Comparison of ENCODE assay signal across 7 mouse cellular contexts in the genomic region with DNA sequence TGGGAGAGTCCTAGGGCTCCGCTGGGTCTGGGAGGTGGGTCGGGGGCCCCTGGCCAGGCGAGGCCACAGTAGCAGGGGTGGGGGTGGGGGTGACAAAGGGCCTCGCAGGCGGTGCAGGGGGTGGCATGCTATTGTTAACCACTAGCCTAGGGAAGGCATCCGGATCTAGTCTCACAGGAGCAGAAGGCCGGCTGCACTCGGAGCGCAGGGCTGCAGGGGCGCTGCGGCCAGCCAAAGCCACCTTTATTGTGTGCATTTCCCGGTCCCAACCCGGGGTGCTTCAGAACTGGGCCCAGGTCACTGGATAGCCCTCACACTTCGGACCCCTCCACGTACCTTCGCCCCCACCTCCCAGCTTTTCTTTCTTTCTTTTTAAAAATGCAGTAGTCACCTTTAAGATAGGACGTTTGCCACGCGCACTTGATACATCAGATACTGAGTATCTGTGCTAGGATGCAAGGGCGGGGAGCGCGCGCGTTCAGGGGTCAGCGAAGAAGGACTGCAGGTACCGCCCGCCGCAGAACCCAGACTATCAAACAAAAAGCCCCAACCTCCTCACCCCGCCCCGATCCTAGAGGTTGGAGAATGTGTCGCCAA. TPM values are rescaled to one million over a fixed set of nuclear protein-coding genes. Genes with fewer than 3 reads are reported as not detected.
DNase-seq lines count a peak whose midpoint lies in the region; ATAC-seq and TF ChIP-seq lines count a peak whose summit lies in the region.

No protein-coding gene starts in this region.

- under 1% methylated on average over 29 of the region's 31 CpGs for WGBS in embryonic facial prominence, embryonic 12.5 days
- under 1% methylated on average over 31 of the region's 31 CpGs for WGBS in hindbrain, embryonic 10.5 days

- peak overlapping the region; percentile 49 for H3K4me3 ChIP-seq in embryonic facial prominence, embryonic 12.5 days
- peak overlapping the region; percentile 69 for H3K4me3 ChIP-seq in hindbrain, embryonic 10.5 days
- H3K4me3 ChIP-seq in myocyte, result peak overlapping the region; percentile 69

- H3K36me3 ChIP-seq in embryonic facial prominence, embryonic 12.5 days, result no peaks in the 10 kb centered on the region
- no peaks in the 10 kb centered on the region for H3K36me3 ChIP-seq in hindbrain, embryonic 10.5 days
- no peaks in the 10 kb centered on the region for H3K36me3 ChIP-seq in myocyte (ENCODE audit: control insufficient read depth, insufficient read depth)

- peaks cover 32% of the 10 kb centered on the region for H3K4me1 ChIP-seq in embryonic facial prominence, embryonic 12.5 days
- peaks cover 59% of the 10 kb centered on the region for H3K4me1 ChIP-seq in hindbrain, embryonic 10.5 days (replicated peaks)

- H3ac ChIP-seq in myocyte (ENCODE audit: control insufficient read depth, insufficient read length), result peak overlapping the region; percentile 67

- no peaks in the 10 kb centered on the region for H3K79me2 ChIP-seq in myocyte (ENCODE audit: control insufficient read depth, insufficient read depth)

- DNase-seq in ES-CJ7 (ENCODE audit: low read depth, low spot score), result peak; percentile 48
- DNase-seq in adrenal gland, adult 8-10 months, result peak; percentile 34
- peak; percentile 62 for DNase-seq in hindbrain, embryonic 10.5 days (ENCODE audit: low spot score)
- DNase-seq in left cerebral cortex, postnatal 25 days (ENCODE audit: low spot score in 2 of 2), result peak; percentile 42 to 56

- TF ChIP-seq POLR2A in myocyte (IDR thresholded peaks at IDR 0.05; ENCODE audit: insufficient read length, low read depth), result no peak

- peak overlapping the region; percentile 93 for H3K4me2 ChIP-seq in embryonic facial prominence, embryonic 12.5 days (replicated peaks)
- H3K4me2 ChIP-seq in myocyte (ENCODE audit: low read depth), result peak overlapping the region; percentile 97

- intact Hi-C loops in left cerebral cortex, postnatal 25 days (cut with DNase I), result no loop called here

- H3K27ac ChIP-seq in embryonic facial prominence, embryonic 12.5 days, result peak overlapping the region; percentile 30; the same call in 1 of the 2 replicates
- peak overlapping the region; percentile 83 for H3K27ac ChIP-seq in hindbrain, embryonic 10.5 days

- H3K27me3 ChIP-seq in embryonic facial prominence, embryonic 12.5 days, result peaks cover 68% of the 10 kb centered on the region
- peaks cover 91% of the 10 kb centered on the region for H3K27me3 ChIP-seq in hindbrain, embryonic 10.5 days (ENCODE audit: insufficient read depth, poor library complexity, severe bottlenecking)
- peaks cover 11% of the 10 kb centered on the region for H3K27me3 ChIP-seq in myocyte (ENCODE audit: control insufficient read depth, insufficient read depth, insufficient read length)

- no peaks in the 10 kb centered on the region for H3K9me3 ChIP-seq in embryonic facial prominence, embryonic 12.5 days
- no peaks in the 10 kb centered on the region for H3K9me3 ChIP-seq in hindbrain, embryonic 10.5 days

- H3K9ac ChIP-seq in embryonic facial prominence, embryonic 12.5 days, result peak overlapping the region; percentile 52

- ATAC-seq in embryonic facial prominence, embryonic 12.5 days (ENCODE audit: insufficient number of reproducible peaks, insufficient read depth, low FRiP score, low TSS enrichment), result 0 out of 2 replicates have a peak, but pooled peaks have one; percentile 1
- ATAC-seq in monocyte, adult 5-6 weeks (replicated peaks; ENCODE audit: insufficient number of reproducible peaks, low FRiP score, low TSS enrichment, poor library complexity, severe bottlenecking), result no peak

TF ChIP-seq in myocyte, 11 proteins besides CTCF, POLR2A, EP300 and RAD21:
- TF ChIP-seq TCF3 (IDR thresholded peaks at IDR 0.05; ENCODE audit: insufficient read length, low read depth), result no peak
- TF ChIP-seq MYOD1 (IDR thresholded peaks at IDR 0.05; ENCODE audit: control insufficient read depth in 1 of 3, insufficient read length in 2 of 3, low read depth in 2 of 3), result no peak
- no peak for TF ChIP-seq CEBPB (IDR thresholded peaks at IDR 0.05; ENCODE audit: insufficient read depth, poor library complexity, severe bottlenecking)
- TF ChIP-seq E2F4 (IDR thresholded peaks at IDR 0.05; ENCODE audit: insufficient read depth), result no peak

RNA-seq across cellular contexts. Expression of a gene that starts 5.2 kb away (rescaled TPM):
- 10 to 100 TPM; 16.5 to 33.2 (median 28.2) TPM for total RNA-seq in adrenal gland, adult 8-10 months (2022)
- 10.5 and 11.8 TPM in 2 replicates for polyA plus RNA-seq in embryonic facial prominence, embryonic 12.5 days (2016; fragmentation: Nextera tagmentation; extraction: Ambion mirVana)
- polyA plus RNA-seq in hindbrain, embryonic 10.5 days (2016; fragmentation: Nextera tagmentation; extraction: Ambion mirVana), result 2.8 and 4.4 TPM in 2 replicates
- 10 to 100 TPM; 25.8 to 26.1 TPM for total RNA-seq in left cerebral cortex, postnatal 25 days (2021)
- polyA plus RNA-seq in myocyte (2012; fragmentation: generic; extraction: Trizol), result 6.0 TPM
- not detected in 3 replicates for total RNA-seq in monocyte, adult 5-6 weeks (2017)

Comparison
In these comparisons a context has a peak if more than half of its experiments do, and no peak if none do; other contexts are left out.
1. RNA of a gene that starts 5.2 kb away (total RNA-seq): 16.5 to 33.2 TPM in adrenal gland, adult 8-10 months and 25.8 to 26.1 TPM in left cerebral cortex, postnatal 25 days; not detected in monocyte, adult 5-6 weeks; every median in the first group is over 10 times any median in the second.
2. Peak in every context shown above with its lines, with median percentiles within 50 percentile points of each other: DNase-seq and H3K4me3 ChIP-seq.